Mouse (Mus musculus): ENCODE data around the gene Eif4a2. TPM values are rescaled to one million over a fixed set of nuclear protein-coding genes. Genes with fewer than 3 reads are reported as not detected.
"Not testable (repeated sequence)": the region's sequence is repeated elsewhere in the genome, so short reads cannot be mapped to it uniquely, and the experiment has no call there.

The Eif4a2 gene
- total RNA-seq (2021), result 100 to 1,000 TPM; 505 to 659 TPM
- long read RNA-seq, experiment 1, transcript Eif4a2-201 (11 exons, 2,208 nt), result major isoform, 222 of 443 reads
- long read RNA-seq, experiment 1, transcript Eif4a2-202 (11 exons, 2,708 nt), result minor isoform, 16 of 443 reads
- long read RNA-seq, experiment 1, transcript Eif4a2-203 (11 exons, 1,227 nt), result minor isoform, 64 of 443 reads
- long read RNA-seq, experiment 1, transcript Eif4a2-223 (10 exons, 2,203 nt), result minor isoform, 8 of 443 reads
- long read RNA-seq, experiment 1, partial matches to known transcripts, result 67 of 443 reads
- long read RNA-seq, experiment 1, other reads (novel, unspliced or antisense), result 61 of 443 reads
- long read RNA-seq, experiment 2, transcript Eif4a2-201 (11 exons, 2,208 nt), result major isoform, 89 of 163 reads
- long read RNA-seq, experiment 2, transcript Eif4a2-203 (11 exons, 1,227 nt), result minor isoform, 36 of 163 reads
- long read RNA-seq, experiment 2, partial matches to known transcripts, result 6 of 163 reads
- long read RNA-seq, experiment 2, other reads (novel, unspliced or antisense), result 23 of 163 reads

DNA sequence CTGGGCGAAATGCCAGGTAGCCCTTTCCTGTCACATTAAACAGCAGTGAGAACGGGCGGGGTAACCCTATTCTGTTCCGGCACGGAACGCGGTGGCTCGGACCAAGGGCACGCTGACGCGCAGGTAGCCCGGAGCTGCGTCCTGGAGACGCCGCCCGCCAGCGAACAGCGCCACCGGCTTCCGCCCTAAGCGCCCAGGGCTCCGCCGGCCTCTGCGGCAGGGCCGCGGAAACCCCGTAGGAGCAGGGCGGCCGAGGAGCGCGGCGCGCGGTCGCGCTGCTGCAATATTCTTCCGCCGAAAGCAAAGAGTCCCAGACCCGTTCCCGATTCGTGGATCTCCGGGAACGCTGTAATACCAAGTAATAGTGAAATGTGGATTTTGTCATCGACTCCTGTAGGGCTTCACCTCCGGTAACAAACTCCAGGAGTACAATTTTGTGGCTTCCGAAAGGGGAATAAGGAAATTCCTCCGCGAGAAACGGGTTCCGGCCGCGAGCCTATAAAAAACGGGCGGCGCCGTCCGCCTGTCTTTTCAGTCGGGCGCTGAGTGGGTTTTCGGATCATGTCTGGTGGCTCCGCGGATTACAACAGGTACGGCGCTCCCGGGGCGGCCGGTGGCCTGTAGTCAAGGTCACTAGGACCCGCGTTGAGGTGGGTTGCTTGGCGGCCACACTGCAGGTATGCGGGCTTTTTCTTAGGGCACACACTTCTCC is at the start of gene Eif4a2:
TSS of gene Eif4a2 (plus strand) at position 214 of the 712 bp plus-strand sequence.
- DNase-seq, result peak; percentile 94 to 97

DNA sequence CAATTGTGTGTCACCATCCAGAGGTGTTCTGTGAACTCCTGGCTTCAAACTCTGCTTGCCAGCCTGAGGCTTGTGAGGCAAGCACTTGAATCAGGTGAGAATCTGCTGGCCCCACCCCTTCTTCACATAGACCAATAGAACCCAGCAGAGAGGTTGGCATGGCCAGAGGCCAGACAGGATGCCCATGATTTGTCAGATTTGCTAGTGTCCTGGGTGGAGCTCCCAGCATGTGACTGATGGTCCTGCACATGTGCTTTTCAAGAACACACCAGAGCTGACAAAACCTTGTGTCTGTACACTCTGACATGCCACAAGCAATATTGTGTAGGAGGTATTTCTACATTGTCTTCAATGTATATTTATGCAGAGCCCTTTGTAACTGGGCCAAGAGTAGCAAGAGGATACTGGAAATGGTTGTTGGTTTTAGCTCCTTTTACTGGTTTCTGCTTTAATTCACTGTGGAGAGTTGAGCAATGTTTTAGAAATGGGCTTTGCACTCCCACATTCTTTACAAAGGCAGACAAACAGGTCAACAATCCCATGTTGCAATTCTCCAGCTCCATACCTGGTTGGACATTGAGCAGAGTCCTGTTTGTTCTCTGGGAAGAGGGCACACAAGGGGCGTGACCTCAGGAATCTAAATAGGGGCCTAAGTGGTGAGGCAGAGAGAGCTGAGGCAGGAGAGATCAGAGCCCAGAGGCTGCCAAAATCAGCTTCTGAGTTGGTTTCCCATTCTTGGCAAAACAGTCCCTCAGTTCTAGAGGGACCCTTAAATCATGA is 49.4 kb upstream of the Eif4a2 start, which contains the start of gene Kng1:
TSS of gene Kng1 (plus strand) at position 198 of the 780 bp plus-strand sequence.
- not testable (repeated sequence) for DNase-seq

DNA sequence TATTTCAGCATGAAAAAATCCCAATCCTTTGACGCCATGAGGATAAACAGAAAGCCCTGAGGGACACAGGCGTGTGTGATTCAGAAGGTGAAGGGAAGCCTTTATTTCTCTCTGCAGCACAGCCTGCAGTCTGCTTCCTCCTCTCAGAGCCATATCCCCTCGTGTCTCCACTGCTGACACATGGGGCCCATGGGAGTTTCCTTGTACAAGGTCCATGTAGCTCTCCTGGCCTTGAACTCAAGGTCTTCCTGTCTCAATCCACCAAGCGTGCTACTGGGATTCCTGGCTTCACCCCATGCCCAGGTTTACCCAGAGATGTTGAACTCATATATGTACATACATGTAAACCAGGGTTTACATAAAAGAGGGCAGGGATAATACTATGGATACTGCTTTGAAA is 47.6 kb upstream of the Eif4a2 start:
- not testable (repeated sequence) for DNase-seq

DNA sequence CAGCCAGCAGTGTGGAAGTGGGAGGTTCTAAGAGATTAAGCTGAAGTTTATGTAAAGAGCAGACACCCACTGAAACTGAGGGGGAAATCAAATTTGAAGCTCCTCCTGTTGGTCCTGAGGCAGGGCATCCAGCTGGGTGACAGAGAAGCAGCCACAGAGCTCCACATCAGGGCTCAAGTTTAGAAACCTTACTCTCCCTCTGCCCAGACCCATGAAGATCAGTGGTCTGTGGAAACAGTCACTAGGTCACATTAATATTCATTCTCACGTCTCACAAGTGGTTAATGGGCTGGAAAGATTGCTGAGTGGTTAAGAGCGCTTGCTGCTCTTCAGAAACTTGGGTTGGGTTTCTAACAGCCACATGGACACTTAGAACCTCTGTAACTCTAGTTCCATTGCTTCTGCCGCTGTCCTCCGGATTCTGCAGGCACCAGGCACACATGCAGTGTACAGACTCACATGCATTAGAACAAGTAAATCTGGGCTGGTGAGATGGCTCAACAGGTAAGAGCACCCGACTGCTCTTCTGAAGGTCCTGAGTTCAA is 46.4 kb upstream of the Eif4a2 start:
- DNase-seq, result not testable (repeated sequence)

DNA sequence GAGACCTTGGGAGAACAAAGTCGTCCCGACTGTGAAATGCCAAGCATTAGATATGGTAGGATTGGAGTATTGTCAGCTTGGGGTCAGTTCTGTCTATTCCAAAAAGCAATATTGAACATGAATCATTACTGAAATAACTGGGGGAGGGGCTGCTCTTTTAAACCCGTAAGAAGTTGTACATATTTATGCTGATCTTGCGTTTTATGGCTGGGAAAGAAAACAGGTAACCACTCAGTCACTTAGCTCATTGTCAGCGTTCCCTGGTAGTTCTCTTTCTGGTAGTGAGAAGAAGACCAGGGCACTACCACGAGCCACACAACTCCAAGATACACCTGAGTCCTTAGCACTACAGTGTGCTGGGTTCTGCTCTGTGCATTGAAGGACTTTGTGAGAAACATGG is 29.7 kb upstream of the Eif4a2 start:
- not testable (repeated sequence) for DNase-seq

DNA sequence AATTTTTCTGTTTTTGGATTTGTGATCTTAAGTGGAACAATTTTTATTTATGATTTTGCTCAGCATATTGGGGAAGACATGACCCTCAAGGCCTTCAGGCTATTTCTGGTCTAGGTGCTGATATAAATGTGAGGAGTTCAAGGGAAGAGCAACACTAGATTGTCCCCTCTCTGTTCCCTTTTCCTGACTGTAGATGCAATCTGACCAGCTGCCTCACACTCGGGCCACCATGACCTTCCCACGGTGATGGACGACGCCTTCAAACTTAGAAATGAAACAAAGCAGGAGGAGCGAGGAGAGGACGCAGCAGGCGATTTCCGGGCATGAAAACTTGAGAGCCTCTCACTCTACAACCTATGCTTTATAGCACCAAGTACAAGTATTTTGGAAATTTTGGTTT is 20.1 kb upstream of the Eif4a2 start:
- not testable (repeated sequence) for DNase-seq

DNA sequence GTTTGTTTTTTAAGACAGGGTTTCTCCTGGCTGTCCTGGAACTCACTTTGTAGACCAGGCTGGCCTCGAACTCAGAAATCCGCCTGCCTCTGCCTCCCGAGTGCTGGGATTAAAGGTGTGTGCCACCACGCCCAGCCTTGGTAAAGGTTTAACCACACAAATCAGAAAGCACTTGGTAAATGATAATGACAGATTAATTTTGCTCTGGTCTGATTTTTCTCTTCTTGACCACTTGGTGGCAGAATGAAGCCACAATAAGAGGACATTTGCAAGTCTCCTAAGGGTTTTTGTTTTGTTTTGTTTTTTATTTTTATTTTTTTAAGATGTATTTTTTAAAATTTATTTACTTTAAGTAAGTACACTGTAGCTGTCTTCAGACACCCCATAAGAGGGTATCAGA is 19.5 kb upstream of the Eif4a2 start:
- not testable (repeated sequence) for DNase-seq

DNA sequence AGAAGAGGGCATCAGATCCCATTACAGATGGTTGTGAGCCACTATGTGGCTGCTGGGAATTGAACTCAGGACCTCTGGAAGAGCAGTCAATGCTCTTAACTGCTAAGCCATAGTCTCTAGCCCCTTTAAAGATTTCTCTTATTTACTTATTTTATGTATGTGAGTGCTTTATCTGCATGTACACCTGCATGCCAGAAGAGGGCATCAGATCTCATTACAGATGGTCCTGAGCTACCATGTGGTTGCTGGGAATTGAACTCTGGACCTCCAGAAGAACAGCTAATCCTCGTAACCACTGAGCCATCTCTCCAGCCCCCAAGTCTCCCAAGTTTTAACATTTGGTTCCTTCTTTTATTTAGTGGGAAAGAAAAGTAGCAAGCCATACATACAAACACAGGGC is 18.8 kb upstream of the Eif4a2 start:
- DNase-seq, result not testable (repeated sequence)

DNA sequence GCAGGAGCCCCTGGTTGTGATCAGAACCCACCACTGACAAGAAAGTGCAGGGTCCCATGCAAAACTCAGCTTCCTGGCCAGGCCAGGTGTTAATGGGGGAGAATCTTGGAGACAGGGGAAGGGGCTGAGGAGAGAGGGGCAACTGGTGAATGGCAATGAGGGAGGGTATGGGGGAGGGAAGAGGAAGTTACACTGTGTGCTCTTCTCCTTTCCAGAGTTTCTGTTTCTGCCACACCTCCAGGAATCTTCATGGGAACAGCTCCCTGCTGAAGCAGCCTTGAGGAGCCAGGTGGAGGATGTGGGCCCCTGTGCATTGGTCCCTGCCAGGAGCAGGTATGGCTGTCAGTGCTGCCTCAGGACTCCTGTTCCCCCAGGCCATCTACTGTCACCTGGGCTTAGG is 15.9 kb upstream of the Eif4a2 start:
- not testable (repeated sequence) for DNase-seq

DNA sequence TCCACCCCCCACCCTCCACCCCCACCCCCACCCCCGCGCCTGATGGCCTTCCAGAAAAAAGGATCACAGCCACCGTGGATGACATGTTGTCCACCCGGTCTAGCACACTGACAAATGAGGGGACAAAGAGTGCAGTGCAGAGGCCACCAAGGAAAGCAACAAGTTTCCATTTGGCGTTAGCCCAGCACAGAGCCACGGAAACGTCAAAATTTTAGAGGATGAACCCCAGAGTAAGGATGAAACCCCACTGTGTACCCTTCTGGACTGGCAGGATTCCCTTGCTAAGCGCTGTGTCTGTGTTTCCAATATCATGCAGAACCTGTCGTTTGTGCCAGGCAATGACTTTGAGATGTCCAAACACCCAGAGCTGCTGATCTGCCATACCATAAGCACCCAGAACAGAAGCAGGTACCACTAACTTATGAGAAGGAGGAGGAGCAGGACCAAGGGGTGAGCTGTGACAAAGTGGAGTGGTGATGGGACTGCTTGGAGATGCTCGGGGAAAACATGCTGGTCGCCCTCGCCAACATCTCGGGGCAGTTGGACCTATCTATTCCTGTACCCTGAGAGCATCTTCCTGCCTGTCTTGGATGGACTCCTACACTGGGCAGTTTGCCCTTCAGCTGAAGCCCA is 13.8 kb upstream of the Eif4a2 start:
- DNase-seq, result no peak

DNA sequence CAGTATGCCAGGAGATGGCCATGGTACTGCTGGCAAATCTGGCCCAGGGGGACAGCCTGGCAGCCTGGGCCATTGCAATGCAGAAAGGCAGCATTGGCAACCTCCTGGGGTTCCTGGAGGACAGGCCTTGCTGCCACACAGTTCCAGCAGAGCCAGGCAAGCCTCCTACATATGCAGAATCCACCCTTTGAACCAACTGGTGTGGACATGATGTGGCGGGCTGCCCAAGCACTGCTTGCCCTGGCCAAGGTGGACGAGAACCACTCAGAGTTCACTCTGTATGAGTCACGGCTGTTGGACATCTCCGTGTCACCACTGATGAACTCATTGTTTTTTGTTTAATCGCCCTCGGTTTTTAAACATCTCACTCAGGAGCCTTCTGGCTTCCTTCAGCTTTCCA is 13.1 kb upstream of the Eif4a2 start:
- DNase-seq, result no peak

DNA sequence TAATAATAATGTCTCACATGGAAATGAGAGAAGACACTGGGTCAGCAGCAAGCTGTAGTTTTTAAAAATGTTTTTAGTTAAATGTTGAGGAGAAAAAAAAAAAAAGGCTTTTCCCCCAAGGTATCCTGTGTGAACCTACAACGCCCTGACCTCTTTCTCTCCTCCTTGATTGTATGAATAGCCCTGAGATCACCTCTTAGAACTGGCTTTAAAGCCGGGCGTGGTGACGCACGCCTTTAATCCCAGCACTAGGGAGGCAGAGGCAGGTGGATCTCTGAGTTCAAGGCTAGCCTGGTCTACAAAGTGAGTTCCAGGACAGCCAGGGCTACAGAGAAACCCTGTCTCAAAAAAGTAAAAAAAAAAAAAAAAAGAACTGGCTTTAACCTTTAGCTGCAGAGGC is 11.7 kb upstream of the Eif4a2 start:
- not testable (repeated sequence) for DNase-seq

DNA sequence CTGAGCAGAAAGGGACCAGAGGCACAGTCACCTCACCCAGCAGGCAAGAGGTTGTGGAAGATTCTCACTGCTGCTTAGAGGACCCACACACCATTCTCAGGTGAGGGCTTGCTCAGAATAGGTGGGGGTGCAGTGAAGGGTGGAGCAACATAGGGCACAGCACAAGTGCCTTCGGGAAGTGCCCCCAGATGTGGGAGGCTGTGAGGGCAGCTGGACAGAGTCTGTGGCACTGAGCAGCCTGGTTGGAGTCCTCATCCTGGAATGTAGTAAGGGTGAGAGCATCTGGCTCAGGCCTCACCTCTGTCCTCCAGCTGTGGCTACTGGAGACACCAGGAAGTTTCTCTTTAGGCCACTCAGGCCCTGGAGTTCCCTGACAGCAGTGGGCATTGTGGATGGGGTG is 10.4 kb upstream of the Eif4a2 start:
- not testable (repeated sequence) for DNase-seq

DNA sequence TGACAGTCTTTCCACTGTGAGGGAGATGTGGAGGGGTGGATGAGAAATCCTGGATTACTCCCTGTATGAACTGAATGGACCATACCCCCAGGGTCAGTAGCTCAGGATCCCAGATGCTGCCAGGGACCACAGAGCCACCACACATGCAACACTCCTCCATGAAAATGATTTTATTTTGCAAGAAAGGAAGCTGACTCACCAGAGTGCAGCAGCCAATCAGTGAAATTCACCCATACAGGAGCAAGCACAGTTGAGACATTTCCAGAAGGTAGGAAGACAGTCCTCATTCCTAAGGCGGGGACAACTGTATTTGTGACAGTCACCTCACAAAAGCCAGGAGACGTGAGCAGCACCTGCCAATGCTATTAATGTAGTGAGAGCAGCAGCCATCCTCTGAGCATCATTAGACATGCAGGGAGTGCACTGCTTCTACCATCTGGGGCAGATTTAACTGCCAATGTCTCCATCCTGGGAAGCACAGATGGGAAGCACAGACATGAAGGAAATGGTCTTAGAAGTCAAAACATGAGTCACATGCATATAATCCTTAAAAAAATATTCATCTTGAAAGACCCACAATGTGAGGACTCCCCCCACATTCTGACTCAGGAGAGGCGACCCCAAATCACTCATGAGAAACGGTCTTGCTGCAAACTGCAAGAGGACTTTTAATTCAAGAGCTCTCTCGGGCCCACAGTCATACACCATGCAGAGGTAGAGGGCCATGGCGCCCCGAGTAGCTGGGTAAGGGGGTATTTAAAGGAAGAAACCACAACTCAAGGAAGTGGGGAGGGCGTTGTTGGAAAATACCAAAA is 9.7 kb upstream of the Eif4a2 start:
- not testable (repeated sequence) for DNase-seq

DNA sequence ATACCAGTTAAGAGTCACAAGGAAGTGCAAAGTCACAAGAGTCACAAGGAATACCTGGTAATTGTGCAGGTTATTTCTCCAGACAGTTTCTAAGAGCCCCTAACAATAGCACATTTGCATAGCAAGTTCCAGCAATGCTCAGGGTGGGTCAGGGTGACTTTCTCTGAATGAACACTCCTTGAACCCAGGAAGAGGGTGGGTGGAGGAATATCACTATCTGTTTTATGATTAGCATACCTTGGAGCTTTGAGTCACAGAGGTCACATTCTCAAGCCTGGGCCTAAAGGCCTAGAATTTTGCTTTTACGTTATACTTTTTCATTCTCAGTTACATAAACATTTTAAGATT is 9.2 kb upstream of the Eif4a2 start:
- DNase-seq, result not testable (repeated sequence)

DNA sequence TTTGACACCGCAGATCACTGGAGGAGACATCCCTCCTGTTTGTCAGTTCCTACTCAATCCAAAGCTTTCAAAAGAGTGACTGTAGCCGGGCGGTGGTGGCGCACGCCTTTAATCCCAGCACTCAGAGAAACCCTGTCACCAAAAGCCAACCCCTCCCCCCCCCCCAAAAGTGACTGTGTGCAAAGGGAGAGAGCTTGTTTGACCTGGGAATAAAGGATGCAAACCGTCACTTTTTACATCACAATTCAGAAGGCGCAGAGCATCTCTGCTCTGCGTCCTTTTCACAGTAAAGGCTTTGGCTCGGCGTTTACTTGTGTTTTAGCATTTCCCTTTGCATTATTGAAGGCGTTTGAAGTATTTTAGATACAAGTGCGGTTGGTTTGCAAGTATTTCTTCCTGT is 7.6 kb upstream of the Eif4a2 start:
- DNase-seq, result no peak

DNA sequence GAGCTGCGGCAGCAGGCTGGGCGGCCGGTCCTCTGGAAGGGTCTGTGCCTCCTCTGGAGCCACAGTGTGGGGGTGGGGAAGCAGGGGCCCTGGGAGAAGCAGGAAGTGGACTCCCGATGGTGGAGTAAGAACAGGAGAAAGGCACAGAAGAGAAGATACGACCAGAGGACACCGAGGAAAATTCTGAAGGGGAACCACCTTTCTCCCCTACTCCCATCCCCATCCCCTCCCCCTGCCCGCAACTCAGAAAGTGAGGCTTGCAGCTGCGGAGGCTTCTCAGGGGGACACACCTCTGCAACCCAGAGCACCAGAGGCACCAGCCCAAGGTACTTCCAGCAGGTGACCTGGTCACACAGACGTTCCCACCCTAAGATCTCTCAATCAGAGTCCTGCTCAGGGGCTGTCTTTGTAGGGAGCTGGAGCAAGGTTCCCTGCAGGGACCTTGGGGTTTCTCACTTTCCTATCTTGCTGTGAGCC is 7.1 kb upstream of the Eif4a2 start:
- peak; percentile 22 to 54 for DNase-seq

DNA sequence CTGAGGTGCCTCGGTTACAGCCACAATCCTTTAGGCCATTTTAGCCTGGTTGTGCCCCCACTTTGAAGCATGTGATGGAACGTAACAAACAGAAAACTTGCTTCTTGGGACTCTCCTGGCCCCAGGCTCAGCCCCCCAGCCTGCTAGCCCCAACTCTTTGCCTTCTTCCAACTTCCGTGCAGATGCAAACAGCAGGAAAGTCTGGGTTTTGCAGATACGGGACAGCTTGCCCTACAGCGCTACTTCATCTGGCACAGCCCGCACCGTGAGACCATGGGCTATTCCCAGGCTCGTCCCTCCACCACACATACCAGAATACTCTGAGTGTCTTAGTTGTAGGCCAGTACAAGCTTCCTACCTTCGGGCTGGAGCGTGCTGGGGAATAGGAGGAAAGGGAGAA is 6.6 kb upstream of the Eif4a2 start:
- no peak for DNase-seq

DNA sequence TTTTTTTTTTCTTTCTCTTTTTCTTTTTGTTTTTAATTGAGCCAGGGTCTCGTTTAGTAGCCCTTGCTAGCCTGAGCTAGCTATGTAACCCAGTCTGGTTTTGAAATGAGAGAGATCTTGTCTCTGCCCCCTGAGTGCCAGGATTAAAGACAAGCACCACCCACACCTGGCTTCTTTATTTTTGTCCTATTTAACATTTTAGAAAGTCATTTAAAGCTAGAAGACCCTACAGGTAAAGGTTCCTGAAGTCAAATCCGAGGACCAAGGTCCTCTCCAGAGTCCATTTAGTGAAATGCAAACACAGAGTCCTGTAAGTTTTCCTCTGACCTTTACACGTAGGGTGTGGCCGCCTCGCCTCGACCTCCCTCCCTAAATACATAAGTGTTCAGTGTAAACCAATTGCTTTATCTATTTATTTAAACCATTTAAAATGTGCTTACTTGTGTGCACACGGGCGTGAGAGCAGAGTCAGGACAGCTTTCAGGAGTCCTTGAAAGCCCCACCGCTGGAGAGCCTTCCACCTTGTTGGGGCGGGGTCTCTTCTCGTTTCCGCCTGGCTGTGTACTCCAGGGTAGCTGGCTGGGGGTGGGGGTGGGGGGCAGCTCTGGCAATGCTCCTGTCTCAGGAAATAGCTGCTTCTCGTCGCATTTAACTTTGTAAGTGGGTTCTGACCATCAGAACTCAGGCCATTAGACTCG is 4.8 kb upstream of the Eif4a2 start:
- no peak for DNase-seq

Data from adrenal gland, postnatal 36 days (tissue).